Mouse (Mus musculus): Measurements from ENCODE around the gene Phospho1. TPM values are rescaled to one million over a fixed set of nuclear protein-coding genes. Genes with fewer than 3 reads are reported as not detected.

Phospho1 gene
- polyA plus RNA-seq, 1 experiment from 2014 or later, result 4.6 TPM

DNA sequence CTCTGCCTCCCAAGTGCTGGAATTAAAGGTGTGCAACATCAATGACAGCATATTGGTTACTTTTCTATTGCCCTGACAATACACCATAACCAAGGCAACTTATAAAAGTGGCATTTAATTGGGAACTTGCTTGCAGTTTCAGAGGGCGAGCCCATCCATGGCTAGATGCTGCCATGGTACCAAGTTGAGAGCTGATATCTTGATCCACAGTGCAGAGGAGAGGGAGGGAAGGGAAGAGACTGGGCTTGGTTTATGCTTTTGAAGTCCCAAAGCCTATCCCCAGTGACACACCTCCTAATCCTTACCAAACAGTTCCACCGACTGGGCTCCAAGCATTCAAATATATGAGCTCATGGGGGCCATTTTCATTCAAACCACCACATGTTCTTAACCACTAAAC is 10.2 kb upstream of the Phospho1 start:
- H3K27ac ChIP-seq, result no peak overlapping the region
- no peaks in the 10 kb centered on the region; the same call in 1 of the 2 replicates for H3K27me3 ChIP-seq
- no peak for ATAC-seq (ENCODE audit: insufficient number of reproducible peaks, insufficient read depth, low FRiP score, low TSS enrichment, low read depth)
- H3K4me3 ChIP-seq, result no peak overlapping the region
- no peaks in the 10 kb centered on the region for H3K36me3 ChIP-seq
- no peak overlapping the region for H3K4me2 ChIP-seq
- no peak overlapping the region for H3K9ac ChIP-seq
- 92% methylated on average over 2 of the region's 2 CpGs for WGBS
- no peaks in the 10 kb centered on the region; the same call in 1 of the 2 replicates for H3K9me3 ChIP-seq
- H3K4me1 ChIP-seq, result no peaks in the 10 kb centered on the region

DNA sequence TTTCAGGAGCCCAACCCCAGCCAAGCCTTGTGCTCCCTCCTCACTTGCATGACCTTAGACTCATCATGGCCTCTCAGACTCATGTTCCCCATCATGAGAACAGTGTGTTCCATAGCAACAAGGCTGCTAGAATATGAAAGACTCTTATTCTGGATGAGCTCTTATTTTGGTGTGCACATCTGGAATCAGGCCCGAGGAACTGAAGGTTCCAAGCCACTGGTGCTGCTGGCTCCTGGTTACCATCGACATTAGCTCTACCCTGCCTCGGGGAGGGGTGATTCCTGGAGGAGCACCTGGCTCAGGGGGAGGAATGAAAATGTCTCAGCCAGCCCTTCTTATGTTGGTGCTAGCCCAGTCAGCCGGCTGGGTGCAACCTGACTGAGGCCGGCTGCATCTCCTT is 9.4 kb upstream of the Phospho1 start:
- no peaks in the 10 kb centered on the region for H3K36me3 ChIP-seq
- H3K27ac ChIP-seq, result no peak overlapping the region
- H3K9ac ChIP-seq, result no peak overlapping the region
- 51% methylated on average over 5 of the region's 5 CpGs for WGBS
- ATAC-seq (ENCODE audit: insufficient number of reproducible peaks, insufficient read depth, low FRiP score, low TSS enrichment, low read depth), result no peak
- no peaks in the 10 kb centered on the region; the same call in 1 of the 2 replicates for H3K9me3 ChIP-seq
- H3K27me3 ChIP-seq, result no peaks in the 10 kb centered on the region; the same call in 1 of the 2 replicates
- no peak overlapping the region for H3K4me2 ChIP-seq
- no peak overlapping the region for H3K4me3 ChIP-seq
- no peaks in the 10 kb centered on the region for H3K4me1 ChIP-seq

DNA sequence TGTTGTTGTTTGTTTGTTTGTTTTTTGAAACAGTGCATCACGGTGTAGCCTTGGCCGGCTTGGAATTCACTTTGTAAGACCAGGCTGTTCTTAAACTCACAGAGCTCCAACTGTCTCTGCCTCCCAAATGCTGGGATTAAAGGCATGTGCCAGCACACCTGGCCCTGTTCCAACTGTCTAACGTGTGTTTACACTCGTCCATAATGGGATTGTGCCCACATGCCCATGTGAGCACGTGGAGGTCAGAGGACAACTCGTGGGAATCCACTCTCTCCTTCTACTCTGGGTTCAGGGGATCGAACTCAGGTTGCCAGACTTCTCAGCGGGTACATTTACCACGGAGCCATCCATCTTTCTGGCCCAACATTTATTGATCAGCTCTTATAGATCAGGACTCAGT is 8.9 kb upstream of the Phospho1 start:
- Histone ChIP-seq H3K9me3 (no peaks in the 10 kb centered on the region; the same call in 1 of the 2 replicates), H3K27me3 (no peaks in the 10 kb centered on the region; the same call in 1 of the 2 replicates), H3K4me2 (no peak overlapping the region), H3K36me3 (no peaks in the 10 kb centered on the region), H3K4me1 (no peaks in the 10 kb centered on the region), H3K9ac (no peak overlapping the region), H3K4me3 (no peak overlapping the region), H3K27ac (no peak overlapping the region)
- ATAC-seq (ENCODE audit: insufficient number of reproducible peaks, insufficient read depth, low FRiP score, low TSS enrichment, low read depth), result no peak
- 74% methylated on average over 9 of the region's 9 CpGs for WGBS

DNA sequence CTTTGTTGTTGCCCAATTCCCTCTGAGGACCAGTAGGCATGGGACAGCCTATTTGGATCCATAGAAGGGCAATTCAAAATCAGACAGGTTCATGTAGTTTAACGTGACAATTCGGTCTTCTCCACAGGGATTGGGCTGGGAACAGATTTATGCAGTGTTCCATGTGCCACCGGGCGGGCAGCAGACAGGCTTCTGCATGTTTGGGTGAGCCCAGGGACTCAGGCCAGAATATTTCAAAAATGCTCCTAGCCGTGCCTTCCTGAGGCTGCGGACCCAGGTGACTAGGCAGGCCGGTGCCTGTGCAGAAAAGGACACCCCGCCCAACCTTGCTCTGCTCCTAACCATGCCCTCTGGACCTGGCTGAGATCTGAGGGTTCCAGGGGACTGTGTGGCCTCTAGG is 5.2 kb upstream of the Phospho1 start:
- Histone ChIP-seq H3K9ac (no peak overlapping the region), H3K36me3 (no peaks in the 10 kb centered on the region), H3K4me2 (no peak overlapping the region), H3K27ac (no peak overlapping the region), H3K4me3 (no peak overlapping the region), H3K9me3 (no peaks in the 10 kb centered on the region; the same call in 1 of the 2 replicates), H3K4me1 (no peaks in the 10 kb centered on the region), H3K27me3 (peaks cover 28% of the 10 kb centered on the region)
- WGBS, result 70% methylated on average over 8 of the region's 8 CpGs
- no peak for ATAC-seq (ENCODE audit: insufficient number of reproducible peaks, insufficient read depth, low FRiP score, low TSS enrichment, low read depth)

DNA sequence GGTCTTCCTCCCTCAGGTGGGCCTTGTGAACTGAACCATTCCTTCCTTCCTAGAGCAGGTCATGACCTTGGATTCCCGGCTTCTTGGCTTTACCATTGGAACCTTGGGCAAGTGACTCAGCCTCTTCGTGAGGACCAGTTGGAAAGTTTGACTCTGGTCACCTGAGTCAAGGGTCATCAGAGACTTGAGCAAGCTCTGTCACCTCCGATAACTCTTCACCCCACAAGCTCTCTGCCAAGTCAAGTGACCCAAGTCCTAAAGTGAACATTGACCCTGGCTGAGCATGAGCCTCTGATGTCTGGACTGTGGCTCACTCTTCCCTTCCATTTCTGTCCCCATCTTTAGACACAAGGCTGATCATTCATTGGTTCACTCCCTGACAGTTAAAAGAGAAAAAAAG is 2.8 kb upstream of the Phospho1 start:
- H3K9ac ChIP-seq, result no peak overlapping the region
- peaks cover 50% of the 10 kb centered on the region for H3K27me3 ChIP-seq
- peaks cover 9% of the 10 kb centered on the region for H3K4me1 ChIP-seq
- ATAC-seq (ENCODE audit: insufficient number of reproducible peaks, insufficient read depth, low FRiP score, low TSS enrichment, low read depth), result no peak
- no peak overlapping the region for H3K4me3 ChIP-seq
- 87% methylated on average over 3 of the region's 3 CpGs for whole genome bisulfite sequencing
- no peak overlapping the region for H3K27ac ChIP-seq
- H3K36me3 ChIP-seq, result no peaks in the 10 kb centered on the region
- H3K4me2 ChIP-seq, result no peak overlapping the region
- H3K9me3 ChIP-seq, result no peaks in the 10 kb centered on the region

DNA sequence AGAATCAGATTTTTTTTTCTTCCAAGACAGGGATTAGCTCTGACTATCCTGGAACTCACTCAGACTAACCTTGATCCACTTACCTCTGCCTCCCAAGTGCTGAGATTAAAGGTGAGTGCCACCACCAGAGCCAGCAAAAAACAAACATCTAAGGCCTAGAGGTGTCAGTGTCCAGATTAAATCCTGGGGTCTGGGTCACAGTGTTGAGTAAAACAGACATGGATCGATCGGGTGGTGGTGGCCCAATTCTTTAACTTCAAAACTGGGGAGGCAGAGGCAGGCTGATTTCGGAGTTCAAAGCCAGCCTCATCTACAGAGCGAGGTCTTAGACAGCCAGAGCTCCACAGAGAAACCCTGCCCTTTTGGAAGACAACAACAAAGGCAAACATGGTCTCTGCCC is 1.9 kb upstream of the Phospho1 start:
- Histone ChIP-seq H3K4me1 (peaks cover 9% of the 10 kb centered on the region), H3K9me3 (no peaks in the 10 kb centered on the region), H3K4me2 (no peak overlapping the region), H3K36me3 (no peaks in the 10 kb centered on the region), H3K27ac (no peak overlapping the region), H3K9ac (no peak overlapping the region), H3K4me3 (no peak overlapping the region), H3K27me3 (peaks cover 59% of the 10 kb centered on the region)
- WGBS, result 94% methylated on average over 4 of the region's 4 CpGs
- ATAC-seq (ENCODE audit: insufficient number of reproducible peaks, insufficient read depth, low FRiP score, low TSS enrichment, low read depth), result no peak

DNA sequence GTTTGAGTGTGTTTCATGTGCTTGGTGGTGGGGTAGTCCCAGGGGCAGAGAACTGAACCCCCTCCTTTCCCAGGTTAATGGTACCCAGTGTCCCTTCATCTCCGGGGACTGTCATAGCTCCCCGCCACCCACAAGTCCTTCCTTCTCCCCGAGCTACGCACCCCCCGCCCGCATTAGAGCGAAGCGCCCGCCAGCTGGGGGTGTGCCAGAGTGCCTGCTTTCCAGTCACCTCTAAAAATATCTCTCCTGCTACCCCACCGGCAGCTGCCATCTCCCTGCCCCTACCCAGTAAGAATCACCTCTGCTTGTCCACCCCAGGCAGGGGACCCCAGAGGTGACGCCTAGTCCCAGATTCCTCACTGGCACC is 561 bp downstream of the Phospho1 start:
- Histone ChIP-seq H3K4me3 (peak overlapping the region; percentile 63), H3K9me3 (no peaks in the 10 kb centered on the region), H3K27me3 (peaks cover 82% of the 10 kb centered on the region), H3K4me2 (peak overlapping the region; percentile 96), H3K27ac (peak overlapping the region; percentile 39; the same call in 1 of the 2 replicates), H3K9ac (peak overlapping the region; percentile 77), H3K4me1 (peaks cover 10% of the 10 kb centered on the region), H3K36me3 (no peaks in the 10 kb centered on the region)
- peak; percentile 17; the same call in 1 of the 2 replicates for ATAC-seq (ENCODE audit: insufficient number of reproducible peaks, insufficient read depth, low FRiP score, low TSS enrichment, low read depth)
- 0% methylated on average over 11 of the region's 11 CpGs for WGBS

DNA sequence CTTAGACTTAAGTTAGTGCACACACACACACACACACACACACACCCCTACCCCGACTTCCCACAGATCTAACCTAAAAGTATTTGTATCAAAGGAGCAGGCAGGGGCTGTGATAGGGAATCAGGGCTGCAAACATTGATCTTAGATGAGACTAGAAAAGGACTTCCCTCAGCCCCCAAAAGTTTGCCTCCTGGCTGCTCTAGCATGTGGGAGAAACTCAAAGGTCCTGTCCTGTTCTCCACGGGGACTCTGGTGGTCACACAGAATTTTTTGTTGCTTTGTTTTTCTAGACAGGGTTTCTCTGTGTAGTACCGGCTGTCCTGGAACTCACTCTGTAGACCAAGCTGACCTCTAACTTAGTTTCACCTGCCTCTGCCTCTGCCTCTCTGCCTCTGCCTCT is 1.3 kb downstream of the Phospho1 start:
- no peak for ATAC-seq (ENCODE audit: insufficient number of reproducible peaks, insufficient read depth, low FRiP score, low TSS enrichment, low read depth)
- Histone ChIP-seq H3K9me3 (no peaks in the 10 kb centered on the region), H3K4me1 (peaks cover 18% of the 10 kb centered on the region), H3K4me2 (no peak overlapping the region), H3K36me3 (no peaks in the 10 kb centered on the region), H3K4me3 (peak overlapping the region; percentile 63; the same call in 1 of the 2 replicates), H3K9ac (0 out of 2 replicates have a peak overlapping the region, but pooled peaks have one; percentile 77), H3K27ac (no peak overlapping the region), H3K27me3 (peaks cover 90% of the 10 kb centered on the region)
- WGBS, result 52% methylated on average over 3 of the region's 3 CpGs

DNA sequence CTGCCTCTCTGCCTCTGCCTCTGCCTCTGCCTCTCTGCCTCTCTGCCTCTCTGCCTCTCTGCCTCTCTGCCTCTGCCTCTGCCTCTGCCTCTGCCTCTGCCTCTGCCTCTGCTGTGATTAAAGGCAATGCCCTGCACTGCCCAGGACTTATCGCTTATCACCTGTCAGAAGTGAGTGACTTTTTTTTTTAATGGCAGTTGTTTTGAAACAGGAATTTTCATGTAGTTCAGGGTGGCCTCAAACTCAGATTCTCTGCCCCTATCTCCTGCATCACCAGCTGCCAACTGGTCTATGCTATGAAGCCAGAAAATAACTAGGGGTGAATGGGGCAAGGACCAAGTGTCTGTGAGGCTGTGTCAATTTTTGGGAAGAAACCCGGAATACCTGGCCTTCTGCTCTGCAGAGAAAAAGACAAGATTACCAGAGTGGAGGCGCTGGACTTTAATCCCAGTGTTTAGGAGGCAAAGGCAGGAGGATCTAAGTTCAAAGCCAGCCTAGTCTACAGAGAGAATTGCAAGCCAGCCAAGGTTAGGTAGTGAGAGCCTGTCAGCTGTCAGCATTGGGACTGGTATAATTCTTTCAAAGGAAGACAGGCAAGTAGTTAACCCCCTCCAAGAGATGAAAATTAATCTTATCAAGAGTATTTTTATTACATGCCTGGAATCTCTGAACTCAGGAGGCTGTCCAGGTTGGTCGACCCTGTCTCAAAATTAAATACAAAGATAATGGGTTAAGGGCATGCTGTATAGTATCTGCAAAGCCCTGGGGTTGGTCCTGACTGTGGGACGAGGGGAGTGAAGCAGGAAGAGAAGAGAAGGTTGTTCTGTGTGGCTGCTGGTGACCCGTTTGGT is 2.2 kb downstream of the Phospho1 start:
- H3K4me3 ChIP-seq, result no peak overlapping the region
- peaks cover 95% of the 10 kb centered on the region for H3K27me3 ChIP-seq
- H3K27ac ChIP-seq, result no peak overlapping the region
- peaks cover 27% of the 10 kb centered on the region for H3K4me1 ChIP-seq
- ATAC-seq (ENCODE audit: insufficient number of reproducible peaks, insufficient read depth, low FRiP score, low TSS enrichment, low read depth), result no peak
- no peaks in the 10 kb centered on the region for H3K9me3 ChIP-seq
- no peak overlapping the region for H3K4me2 ChIP-seq
- no peak overlapping the region for H3K9ac ChIP-seq
- 60% methylated on average over 6 of the region's 6 CpGs for WGBS
- H3K36me3 ChIP-seq, result no peaks in the 10 kb centered on the region

DNA sequence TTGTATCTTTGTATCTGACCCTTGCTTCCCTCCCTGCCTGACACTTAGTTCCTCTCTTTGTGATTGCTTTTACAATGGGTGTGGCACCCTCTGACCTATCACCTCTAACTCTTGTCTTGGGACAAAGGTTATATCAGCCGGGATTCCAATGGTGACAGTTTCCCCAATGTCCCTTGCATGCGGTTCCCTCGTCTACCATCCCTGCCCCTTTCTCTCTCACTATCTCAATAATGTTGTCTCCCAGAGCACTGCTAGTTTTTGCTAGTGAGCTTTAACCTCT is 2.8 kb downstream of the Phospho1 start:
- Histone ChIP-seq H3K9me3 (no peaks in the 10 kb centered on the region), H3K36me3 (no peaks in the 10 kb centered on the region), H3K4me2 (no peak overlapping the region), H3K4me3 (no peak overlapping the region), H3K9ac (no peak overlapping the region), H3K4me1 (peaks cover 27% of the 10 kb centered on the region), H3K27ac (no peak overlapping the region), H3K27me3 (peaks cover 96% of the 10 kb centered on the region)
- WGBS, result 33% methylated on average over 3 of the region's 3 CpGs
- ATAC-seq (ENCODE audit: insufficient number of reproducible peaks, insufficient read depth, low FRiP score, low TSS enrichment, low read depth), result no peak

DNA sequence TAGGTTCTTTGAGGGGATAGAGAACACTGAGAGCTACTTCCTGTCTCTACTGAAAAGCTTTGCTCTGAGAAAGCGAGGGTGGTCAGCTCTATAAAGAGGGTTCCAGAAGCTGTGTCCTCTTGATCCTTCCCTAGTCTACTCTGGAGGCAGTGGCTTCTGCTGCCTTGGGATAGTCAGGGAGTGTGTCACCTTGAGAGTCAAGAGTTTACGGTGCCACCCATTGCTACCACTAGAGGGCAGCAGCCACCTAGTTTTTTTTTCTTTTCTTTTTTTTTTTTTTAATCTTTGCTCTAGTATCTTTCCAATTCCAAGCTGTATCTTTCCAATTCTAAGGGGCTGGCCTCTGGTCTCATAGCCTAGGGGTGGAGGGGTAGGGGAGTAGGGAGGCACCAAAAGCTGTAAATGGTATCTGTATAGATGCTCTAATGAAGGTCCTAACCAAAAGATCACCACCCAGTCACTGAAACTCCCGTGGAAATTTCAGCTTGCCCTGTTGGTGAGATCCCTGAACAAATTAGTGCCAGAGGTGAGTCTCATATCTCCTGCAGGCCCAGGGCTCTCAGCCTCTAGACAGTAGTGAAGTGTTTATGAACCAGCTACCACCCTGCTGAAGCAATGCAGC is 3.3 kb downstream of the Phospho1 start:
- no peak overlapping the region for H3K9ac ChIP-seq
- no peak overlapping the region for H3K4me2 ChIP-seq
- WGBS, result 17% methylated on average over 3 of the region's 3 CpGs

More for the DNA sequence above, 3.3 kb downstream of the Phospho1 start:
- Histone ChIP-seq H3K4me1 (peaks cover 27% of the 10 kb centered on the region), H3K36me3 (no peaks in the 10 kb centered on the region), H3K27ac (no peak overlapping the region), H3K9me3 (no peaks in the 10 kb centered on the region), H3K4me3 (no peak overlapping the region), H3K27me3 (peaks cover 96% of the 10 kb centered on the region)
- no peak for ATAC-seq (ENCODE audit: insufficient number of reproducible peaks, insufficient read depth, low FRiP score, low TSS enrichment, low read depth)
